Mouse (Mus musculus) midbrain, embryonic 10.5 days (tissue): Measurements from ENCODE around the gene Calca. TPM values are rescaled to one million over a fixed set of nuclear protein-coding genes. Genes with fewer than 3 reads are reported as not detected.

Source experiments
- polyA plus RNA-seq: library from polyadenylated mRNA; unstranded; fragments of >200 nt; fragmentation: Nextera tagmentation; extraction: Ambion mirVana; gene quantifications from 2 replicates; pipeline ENCODE4 v1.2.1, GENCODE M21; 2016

Gene Calca
- polyA plus RNA-seq, 1 experiment from 2014 or later: 10.1 TPM

Other genes starting within 250 kb of the Calca start
- 8.0 and 8.5 TPM in 2 replicates for gene Pde3b, start 221.1 kb downstream of the Calca start, polyA plus RNA-seq
- gene Cyp2r1, start 73.4 kb downstream of the Calca start, polyA plus RNA-seq: 1.2 and 1.4 TPM in 2 replicates
- gene Calcb, start 82.3 kb upstream of the Calca start, polyA plus RNA-seq: not detected in 2 replicates
- gene Insc, start 107.3 kb upstream of the Calca start, polyA plus RNA-seq: 2.0 and 2.4 TPM in 2 replicates